Mouse (Mus musculus) embryo, embryonic 11.5 days (tissue): Measurements from ENCODE around the gene Prkab2.

Experiments
- DNase-seq: peaks from one replicate; pipeline ENCODE4 v3.0.0-alpha.2; 2012; ENCODE audit warnings: low read depth, low spot score

Prkab2 gene

DNA sequence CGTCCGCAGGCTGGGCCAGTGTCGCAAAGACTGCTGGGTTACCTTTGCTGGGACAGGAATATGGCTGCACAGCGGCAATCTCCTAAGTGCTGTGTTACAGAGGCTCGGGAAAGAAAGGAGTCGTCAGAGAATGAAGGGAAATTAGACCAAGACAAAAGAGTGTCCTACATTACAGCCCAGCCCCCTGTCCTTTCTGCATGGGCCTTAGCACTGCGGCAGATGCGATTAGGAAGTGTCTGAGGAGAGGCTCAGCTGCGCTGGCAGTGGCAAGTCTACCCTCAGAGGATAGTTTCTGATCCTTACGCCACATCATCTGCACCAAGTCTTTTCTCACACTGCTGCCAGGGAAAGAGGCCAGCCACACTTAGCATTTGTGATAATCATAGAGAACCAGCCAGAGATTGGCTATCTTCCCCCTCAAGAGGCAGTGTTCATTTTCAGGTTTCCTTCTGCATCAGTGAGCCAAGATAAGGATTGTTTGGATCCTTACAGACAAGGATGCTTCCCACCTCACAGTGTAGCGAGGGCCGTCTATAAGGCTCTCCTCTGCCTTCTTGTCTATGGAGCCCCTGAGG is 33.5 kb downstream of the Prkab2 start:
- DNase-seq = no peak

DNA sequence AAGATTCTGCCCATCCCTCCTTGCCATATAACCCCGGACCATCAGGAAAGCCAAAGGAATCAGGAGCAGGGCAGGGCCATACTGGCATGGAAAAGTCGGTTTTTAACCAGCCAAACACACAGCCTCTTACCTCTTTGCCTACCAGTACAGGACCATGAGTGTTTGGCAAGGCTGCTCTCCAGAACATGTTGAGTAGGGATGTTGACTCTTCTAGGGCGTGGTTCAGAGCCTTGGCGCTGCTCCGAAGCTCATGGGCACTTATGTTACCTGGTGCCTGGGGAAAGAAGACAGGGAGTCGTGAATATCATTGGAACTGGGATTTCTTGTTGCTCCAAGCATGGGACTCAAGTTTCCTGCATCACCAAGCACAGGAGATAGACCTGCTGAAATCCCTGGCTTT is 35.8 kb downstream of the Prkab2 start:
- no peak for DNase-seq

DNA sequence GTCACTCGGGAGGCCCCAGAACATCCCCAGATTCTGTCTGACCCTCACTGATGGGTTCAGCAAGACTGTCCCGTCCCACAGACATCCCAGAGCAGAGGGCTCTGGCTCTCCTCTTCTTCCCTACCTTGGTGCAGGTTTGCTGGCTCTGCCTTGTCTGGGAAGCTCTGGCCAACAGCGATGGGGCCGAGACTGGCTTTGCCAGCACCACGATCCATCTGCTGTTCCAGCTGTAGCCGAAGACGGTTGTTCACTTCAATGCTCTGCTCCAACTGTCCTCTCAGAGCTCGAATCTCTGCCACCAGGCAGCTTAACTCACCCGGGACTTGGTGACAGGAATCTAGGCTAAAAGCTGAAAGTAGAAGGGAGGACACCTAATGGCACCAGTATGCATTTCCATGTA is 38.9 kb downstream of the Prkab2 start:
- no peak for DNase-seq

DNA sequence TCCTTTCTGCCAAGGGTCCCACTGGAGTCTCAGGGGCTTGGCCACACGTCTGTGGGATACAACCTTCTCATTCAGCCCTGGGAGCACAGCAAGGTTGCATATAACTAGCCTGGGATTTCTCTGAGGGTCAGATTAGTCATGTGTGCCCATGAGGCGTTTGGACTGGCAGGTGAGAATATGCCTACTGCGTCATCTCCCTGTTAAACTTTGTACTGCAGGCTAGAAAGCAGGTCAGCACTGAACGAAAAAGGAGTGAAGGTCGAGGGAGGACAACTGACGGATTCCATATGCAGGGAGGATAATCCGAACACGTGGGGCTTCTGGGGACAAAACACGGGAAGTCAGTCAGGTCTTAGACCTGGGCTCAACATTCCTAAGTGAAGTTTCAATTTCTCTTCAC is 39.3 kb downstream of the Prkab2 start:
- DNase-seq = no peak

DNA sequence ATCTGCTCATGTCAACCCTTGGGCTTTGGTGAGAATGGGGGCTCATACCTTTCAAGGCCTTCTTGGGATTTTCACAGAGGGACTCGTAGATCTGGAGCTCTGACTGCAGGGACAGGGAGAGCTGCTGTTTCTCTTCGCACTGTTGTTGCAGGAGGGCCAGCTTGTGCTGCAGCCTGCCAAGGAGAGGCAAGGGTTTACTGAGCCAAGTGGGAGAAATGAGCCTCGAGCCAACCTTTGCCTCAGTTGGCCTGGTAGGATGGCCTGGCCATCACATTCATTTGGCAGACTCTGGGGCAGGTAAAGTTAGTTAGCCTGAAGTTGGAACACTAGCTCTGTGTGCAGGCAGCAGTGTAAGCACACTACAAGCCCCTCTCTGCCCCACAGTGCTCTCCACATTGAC is 41.1 kb downstream of the Prkab2 start:
- DNase-seq = no peak

DNA sequence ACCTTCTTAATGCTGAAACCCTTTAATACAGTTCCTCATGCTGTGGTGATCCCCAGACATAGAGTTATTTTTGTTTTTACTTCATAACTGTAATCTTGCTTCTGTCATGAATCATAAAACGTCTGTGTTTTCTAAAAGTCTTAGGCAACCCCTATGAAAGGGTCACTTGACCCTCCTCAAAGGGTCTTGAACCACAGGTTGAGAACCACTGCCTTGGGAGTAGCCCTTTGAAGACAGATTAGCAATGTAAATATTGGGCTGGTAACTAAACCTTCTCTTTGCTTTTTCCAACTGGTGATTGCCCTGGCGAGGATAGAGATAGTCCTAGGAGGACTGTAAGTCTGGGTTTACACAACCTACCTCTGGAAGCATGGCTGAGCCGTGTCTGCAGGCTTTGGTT is 43.2 kb downstream of the Prkab2 start:
- DNase-seq = no peak

DNA sequence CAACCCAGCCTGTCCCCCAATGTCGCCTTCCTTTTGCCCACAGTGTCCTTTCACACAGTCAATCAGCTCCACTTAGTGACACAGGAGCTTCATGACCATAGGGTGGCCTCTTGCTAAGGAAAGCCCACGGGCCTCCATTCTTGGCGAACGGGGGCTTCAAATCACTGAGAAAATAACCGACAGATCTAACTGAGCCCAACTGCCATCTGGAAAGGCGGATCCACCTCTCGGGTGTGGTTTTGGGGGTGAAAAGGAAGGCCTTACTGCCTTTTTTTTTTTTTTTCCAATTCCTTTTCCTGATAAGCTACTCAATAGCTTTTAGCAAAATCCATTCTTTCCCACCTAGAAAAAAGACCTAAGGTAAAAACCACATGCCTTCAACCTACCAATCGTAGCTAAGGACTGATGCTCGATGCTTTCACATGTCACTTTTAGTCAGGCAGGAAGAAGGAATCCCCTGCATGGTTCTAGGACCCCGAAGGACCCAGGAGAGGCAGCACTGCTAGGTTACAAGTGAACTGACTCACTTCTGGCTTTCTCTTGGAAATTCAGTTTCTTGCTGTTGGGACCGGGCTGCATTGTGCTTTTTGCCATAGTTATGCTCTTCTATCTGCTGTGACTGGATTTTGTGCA is 44.6 kb downstream of the Prkab2 start:
- no peak for DNase-seq

DNA sequence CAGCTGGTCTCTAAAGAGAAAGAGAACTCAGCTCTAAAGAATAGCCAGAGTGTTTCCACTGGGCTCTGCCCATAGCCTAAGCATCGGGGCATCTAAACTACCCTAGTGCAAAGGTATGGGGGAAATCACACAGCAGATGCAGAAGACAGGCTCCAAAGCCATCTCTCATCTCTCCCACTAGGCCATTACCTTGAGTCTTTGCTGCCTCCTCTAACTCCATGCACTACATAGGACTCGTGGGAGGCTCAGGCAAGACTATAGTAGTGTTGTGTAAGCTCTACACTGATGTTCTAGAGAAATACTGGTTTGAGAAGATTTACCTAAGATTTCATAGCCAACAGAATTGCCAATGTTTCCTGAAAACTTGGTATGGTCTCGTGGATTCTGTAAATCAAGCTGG is 47.5 kb downstream of the Prkab2 start:
- no peak for DNase-seq

DNA sequence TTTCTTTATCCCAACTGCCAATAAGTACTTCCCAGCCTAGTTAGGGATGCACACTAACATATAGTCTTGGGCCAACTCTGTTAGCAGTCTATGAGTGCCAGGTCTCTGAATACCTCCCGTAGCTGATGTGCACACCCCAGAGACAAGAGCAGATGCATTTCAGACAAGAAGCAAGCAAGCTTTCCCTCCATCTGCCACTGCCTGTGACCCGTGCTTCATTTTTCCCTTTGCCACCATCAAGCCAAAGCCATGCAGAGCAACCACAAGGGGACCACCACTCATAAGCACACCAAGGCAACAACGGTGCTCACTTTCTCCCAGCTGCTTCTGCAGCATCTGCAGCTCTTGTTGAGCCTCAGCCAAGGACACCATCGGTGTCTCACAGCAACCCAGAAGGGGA is 48.6 kb downstream of the Prkab2 start:
- no peak for DNase-seq

DNA sequence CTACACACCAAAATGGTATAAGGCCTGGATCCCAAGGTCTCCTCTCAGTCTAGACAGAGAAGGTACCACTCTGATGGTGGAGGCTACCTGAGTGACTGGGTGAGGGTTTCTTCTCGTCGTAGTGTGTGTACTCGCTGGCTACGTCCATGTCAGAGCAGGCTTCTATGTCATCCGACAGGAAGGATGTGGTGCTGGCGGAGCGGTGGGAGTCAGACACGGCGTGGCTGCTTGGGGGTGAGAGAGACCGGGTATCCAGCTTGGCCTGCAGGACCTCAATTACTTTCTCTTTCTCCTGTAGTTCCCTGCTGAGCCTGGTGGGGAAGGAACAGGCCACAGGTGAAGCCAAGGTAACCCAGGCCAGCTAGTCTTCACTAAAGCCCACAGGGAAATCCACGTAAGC is 52.1 kb downstream of the Prkab2 start:
- no peak for DNase-seq

DNA sequence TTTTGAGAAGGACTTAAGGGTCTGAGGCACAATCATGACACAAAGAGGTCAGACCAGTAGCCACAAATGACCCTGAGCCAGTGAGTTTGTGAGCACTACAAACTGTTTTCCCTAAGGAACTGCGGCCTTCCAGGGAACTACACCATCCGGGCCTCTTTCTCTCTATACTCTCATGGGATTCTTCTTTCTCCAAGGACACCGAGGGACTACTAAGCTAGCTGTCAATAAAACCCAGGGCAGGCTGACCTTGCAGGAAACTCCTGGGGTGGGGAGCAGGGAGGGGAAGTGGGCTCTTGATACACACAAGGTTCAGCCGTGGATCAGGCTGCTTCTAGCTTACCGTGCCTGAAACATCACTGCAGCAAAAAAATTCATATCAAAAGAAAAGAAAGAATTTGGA is 52.9 kb downstream of the Prkab2 start:
- DNase-seq = no peak

DNA sequence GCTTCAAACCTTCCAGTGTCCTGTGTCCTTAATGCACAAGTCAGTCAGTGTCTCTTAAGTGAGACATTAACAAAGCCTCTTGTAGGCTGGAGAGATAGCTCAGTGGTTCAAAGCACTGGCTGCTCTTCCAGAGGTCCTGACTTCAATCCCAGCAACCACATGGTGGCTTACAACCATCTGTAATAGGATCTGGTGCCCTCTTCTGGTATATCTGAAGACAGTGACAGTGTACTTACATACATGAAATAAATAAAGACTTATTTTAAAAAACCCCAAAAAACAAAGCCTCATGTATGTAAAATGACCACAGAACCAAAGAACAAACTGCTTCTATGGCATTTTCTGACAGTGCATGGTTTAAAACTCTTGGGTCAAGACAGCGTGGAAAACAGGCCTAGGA is 57.9 kb downstream of the Prkab2 start:
- no peak for DNase-seq

DNA sequence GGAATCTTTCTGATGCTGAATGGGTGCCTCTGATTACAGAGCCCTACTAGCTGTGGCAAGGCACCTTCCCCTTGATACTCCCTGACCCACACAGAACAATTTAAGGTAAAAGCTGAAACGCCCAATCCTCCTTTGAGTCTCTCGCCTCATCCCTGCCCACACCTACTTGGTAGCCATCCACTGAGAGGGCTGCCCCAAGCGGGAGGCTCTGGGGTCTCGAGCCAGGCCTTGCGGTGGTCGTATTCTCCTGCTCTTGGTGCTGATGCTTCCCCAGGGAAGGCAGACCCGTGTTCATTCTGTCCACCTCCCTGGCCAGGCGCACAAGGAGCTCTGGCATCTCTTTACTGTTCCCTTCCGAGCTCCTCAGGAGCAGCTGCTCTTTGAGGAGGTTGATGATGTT is 61.1 kb downstream of the Prkab2 start:
- DNase-seq = no peak
